Mouse (Mus musculus) lung, adult 2 months (tissue): Measurements from ENCODE around the gene Rfpl4. TPM values are rescaled to one million over a fixed set of nuclear protein-coding genes. Genes with fewer than 3 reads are reported as not detected.

Experiments
- DNase-seq: peaks from one replicate; pipeline ENCODE4 v3.0.0; 2022
- H3K4me1 ChIP-seq: fragments of 200-500 bp; 2 replicates; pipeline ENCODE4 v1.6.1; 2011; ENCODE audit warnings: low read length; ENCODE audit not compliant: control insufficient read depth, insufficient read depth
- H3K4me3 ChIP-seq: fragments of 200-500 bp; replicated peaks from 2 replicates; pipeline ENCODE3; 2011; ENCODE audit warnings: low read depth, mild to moderate bottlenecking, control low read depth, low read length; ENCODE audit errors: extremely low read depth
- CTCF ChIP-seq: fragments of 200-500 bp; IDR thresholded peaks from 2 replicates; pipeline ENCODE4 v1.5.1; 2011; ENCODE audit warnings: mild to moderate bottlenecking, low read length, control low read depth; ENCODE audit not compliant: insufficient read depth
- POLR2A ChIP-seq: fragments of 200-500 bp; IDR thresholded peaks from 2 replicates; pipeline ENCODE4 v1.6.1; 2011; ENCODE audit warnings: low read depth, mild to moderate bottlenecking, control low read depth, low read length, borderline replicate concordance; ENCODE audit errors: extremely low read depth
- WGBS: fragments of 180-500 bp; shearing (Covaris S2); methylation state at CpG from one replicate; pipeline ENCODE4 v1.1.7; 2018; 5-methylcytosine and 5-hydroxymethylcytosine counted together
- polyA plus RNA-seq: library from polyadenylated mRNA; depleted of rRNA; stranded (reverse); fragments of >200 nt; gene quantifications from 2 replicates; pipeline ENCODE4 v1.2.3, GENCODE M21; 2012

Gene Rfpl4
- polyA plus RNA-seq, 1 experiment, result not detected

DNA sequence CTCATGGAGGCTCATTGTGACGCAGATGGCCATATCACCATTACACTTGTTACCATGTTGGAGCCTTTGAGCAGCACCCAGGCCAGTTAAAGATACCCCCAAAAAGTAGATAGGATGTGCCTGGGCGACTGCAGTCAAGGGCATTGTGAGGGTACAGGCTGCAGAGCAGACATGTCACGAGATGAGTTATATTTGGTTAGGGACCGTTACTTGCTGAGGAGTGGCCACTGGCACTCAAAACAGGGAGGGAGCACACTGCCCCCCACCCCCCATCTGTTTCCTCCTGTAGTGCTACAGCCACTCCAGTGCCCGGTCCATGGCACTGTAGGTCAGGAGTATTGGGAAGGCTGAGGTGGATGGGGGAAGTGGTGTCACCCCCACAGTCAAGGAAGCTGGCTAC lies 18.0 kb downstream of the Rfpl4 start:
- Histone ChIP-seq H3K4me1 (no peaks in the 10 kb centered on the region), H3K4me3 (no peak overlapping the region)
- TF ChIP-seq CTCF (no peak), POLR2A (no peak)
- 89% methylated on average over 5 of the region's 5 CpGs for WGBS
- no peak for DNase-seq

DNA sequence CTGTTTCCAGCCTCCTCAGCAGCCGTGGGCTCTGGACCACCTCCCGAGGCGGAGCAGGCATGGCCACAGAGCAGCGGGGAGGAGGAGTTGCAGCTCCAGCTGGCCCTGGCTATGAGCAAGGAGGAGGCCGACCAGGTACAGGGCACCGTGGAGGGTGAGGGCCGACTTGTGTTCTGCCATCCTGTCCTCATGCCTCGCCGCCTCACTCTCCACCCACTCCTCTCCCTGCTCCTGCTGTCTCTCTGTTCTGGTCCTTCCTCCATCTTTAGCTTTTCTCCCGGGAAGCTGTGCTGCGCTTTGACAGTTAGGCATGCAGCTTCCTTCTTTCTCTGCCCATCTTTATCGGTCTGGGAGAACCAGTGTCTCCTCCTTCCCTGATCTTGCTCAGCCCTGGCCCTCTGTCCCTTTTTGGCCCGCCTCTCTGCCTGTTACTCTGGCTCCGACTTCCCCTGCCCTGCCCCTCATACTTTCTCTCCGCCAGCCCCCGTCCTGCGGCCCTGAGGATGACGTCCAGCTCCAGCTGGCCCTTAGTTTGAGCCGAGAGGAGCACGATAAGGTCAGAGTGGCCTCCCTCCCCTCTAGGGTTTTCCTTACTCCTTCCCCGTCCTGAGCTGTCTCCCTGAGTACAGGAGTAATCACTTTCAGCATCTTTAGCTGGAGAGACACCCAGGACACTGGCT lies 23.8 kb downstream of the Rfpl4 start:
- WGBS, result 78% methylated on average over 21 of the region's 21 CpGs
- peak; percentile 1 for DNase-seq
- no peak overlapping the region for H3K4me3 ChIP-seq
- TF ChIP-seq POLR2A (no peak), CTCF (no peak)
- H3K4me1 ChIP-seq, result no peaks in the 10 kb centered on the region

DNA sequence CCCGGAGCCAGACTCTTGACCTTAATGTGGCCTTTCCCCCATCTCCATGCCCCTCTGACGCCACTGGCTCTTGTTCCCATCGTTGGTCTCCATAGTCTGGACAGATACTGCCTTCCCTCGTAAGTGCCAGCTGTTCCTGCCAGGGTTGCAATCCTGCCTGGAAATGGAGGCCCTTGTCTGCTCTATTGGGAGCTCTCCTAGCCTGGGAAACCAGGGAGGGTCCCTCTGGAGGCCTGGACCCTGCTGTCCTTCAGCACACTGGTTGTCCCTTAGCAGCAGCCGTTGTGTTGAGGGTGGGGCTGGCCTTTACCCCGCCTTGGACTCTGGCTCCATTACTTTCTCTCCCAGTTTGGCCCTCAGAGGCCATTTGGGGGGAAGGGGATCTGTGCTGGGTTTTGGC lies 24.4 kb downstream of the Rfpl4 start:
- peak; percentile 1 for DNase-seq
- TF ChIP-seq CTCF, result no peak
- no peak for TF ChIP-seq POLR2A

DNA sequence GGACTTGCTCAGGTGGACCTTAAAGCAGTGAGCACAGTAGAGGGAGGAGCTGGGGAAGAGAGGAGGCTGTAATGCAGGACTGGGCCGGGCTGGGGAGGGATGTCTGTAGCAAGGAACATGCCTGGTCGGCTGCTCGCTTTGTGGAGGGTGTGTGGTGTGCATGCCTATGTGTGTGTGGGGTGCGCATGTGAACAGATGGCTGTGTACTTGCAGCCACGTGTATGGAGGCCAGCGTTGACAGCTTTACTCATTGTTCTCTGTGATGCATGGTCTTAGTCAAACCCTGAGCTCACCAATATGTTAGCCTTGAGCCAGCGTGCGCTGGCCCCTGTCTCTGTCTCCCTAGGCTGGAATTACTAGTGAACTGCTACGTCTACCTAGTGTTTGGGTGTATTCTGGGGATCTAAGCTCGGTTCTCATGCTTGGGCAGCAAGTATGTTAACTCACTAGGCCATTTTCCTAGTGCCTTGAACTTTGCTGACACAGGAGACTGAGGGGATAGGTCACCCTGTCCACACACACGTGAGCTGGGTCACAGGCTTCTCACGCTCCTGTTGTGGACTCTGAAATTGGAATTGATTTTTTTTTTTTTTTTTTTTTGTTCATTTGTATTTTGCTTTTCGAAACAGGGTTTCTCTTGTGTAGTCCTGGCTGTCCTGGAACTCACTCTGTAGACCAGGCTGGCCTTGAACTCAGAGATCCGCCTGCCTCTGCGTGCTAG lies 25.6 kb downstream of the Rfpl4 start:
- H3K4me3 ChIP-seq, result no peak overlapping the region
- no peak for DNase-seq
- 87% methylated on average over 15 of the region's 15 CpGs for WGBS
- TF ChIP-seq POLR2A, result no peak
- TF ChIP-seq CTCF, result no peak
- H3K4me1 ChIP-seq, result no peaks in the 10 kb centered on the region

More for the DNA sequence above, 24.4 kb downstream of the Rfpl4 start:
- Histone ChIP-seq H3K4me1 (no peaks in the 10 kb centered on the region), H3K4me3 (no peak overlapping the region)
- 74% methylated on average over 6 of the region's 6 CpGs for WGBS

GRCm38 (mm10) chr7:5089853-5090252 lies 26.9 kb downstream of the Rfpl4 start:
- 91% methylated on average over 15 of the region's 15 CpGs for WGBS
- no peak overlapping the region for H3K4me3 ChIP-seq
- TF ChIP-seq POLR2A (no peak), CTCF (no peak)
- DNase-seq, result no peak
- peaks cover 2% of the 10 kb centered on the region; the same call in 1 of the 2 replicates for H3K4me1 ChIP-seq

GRCm38 (mm10) chr7:5087886-5088285 lies 28.9 kb downstream of the Rfpl4 start:
- Histone ChIP-seq H3K4me1 (peaks cover 2% of the 10 kb centered on the region; the same call in 1 of the 2 replicates), H3K4me3 (no peak overlapping the region)
- DNase-seq, result no peak
- WGBS, result 75% methylated on average over 4 of the region's 4 CpGs
- no peak for TF ChIP-seq CTCF
- no peak for TF ChIP-seq POLR2A

- 77% methylated on average over 5 of the region's 5 CpGs for WGBS
- TF ChIP-seq POLR2A (no peak), CTCF (no peak)
- peaks cover 4% of the 10 kb centered on the region; the same call in 1 of the 2 replicates for H3K4me1 ChIP-seq
- no peak overlapping the region for H3K4me3 ChIP-seq
- no peak for DNase-seq
Measured at GRCm38 (mm10) chr7:5086921-5087440, 29.8 kb downstream of the Rfpl4 start.

DNA sequence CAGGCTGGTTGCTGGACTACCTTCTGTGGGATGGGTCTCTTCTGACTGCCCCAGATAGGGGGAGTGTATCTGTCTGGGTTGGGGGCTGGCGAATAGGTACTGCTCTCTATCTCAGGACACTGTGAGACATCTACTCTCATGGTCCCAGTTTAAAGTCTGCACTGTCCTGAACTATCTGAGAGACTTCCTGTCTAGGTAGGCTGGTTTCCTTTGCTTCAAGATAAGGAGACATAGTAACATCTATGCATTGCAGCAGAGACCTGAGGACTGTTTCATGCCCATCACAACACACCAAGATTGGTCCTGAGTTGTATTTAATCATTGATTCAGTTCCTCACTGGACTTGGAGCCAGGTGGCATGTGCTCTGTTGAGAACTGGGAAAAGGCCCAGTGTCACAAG lies 31.2 kb downstream of the Rfpl4 start:
- Histone ChIP-seq H3K4me1 (peaks cover 6% of the 10 kb centered on the region; the same call in 1 of the 2 replicates), H3K4me3 (no peak overlapping the region)
- no peak for TF ChIP-seq POLR2A
- WGBS, result 83% methylated on average over 1 of the region's 1 CpGs
- DNase-seq, result no peak

- Histone ChIP-seq H3K4me3 (no peak overlapping the region), H3K4me1 (peaks cover 6% of the 10 kb centered on the region; the same call in 1 of the 2 replicates)
- no peak for DNase-seq
- no peak for TF ChIP-seq CTCF
- no peak for TF ChIP-seq POLR2A
- 72% methylated on average over 18 of the region's 18 CpGs for whole genome bisulfite sequencing
Measured at GRCm38 (mm10) chr7:5083325-5084105, 33.2 kb downstream of the Rfpl4 start.

- TF ChIP-seq CTCF (no peak), POLR2A (no peak)
- Histone ChIP-seq H3K4me1 (peaks cover 6% of the 10 kb centered on the region; the same call in 1 of the 2 replicates), H3K4me3 (no peak overlapping the region)
- WGBS, result 86% methylated on average over 2 of the region's 2 CpGs
- no peak for DNase-seq
Measured at GRCm38 (mm10) chr7:5081939-5082338, 34.8 kb downstream of the Rfpl4 start.
